Mouse (Mus musculus): ENCODE results near the gene Gm21863. TPM values are rescaled to one million over a fixed set of nuclear protein-coding genes. Genes with fewer than 3 reads are reported as not detected.
"Not testable (repeated sequence)": the region's sequence is repeated elsewhere in the genome, so short reads cannot be mapped to it uniquely, and the experiment has no call there.

Gm21863 gene
- not detected in 2 replicates for polyA plus RNA-seq (2012; rRNA removed)
- not detected in 2 replicates for polyA plus RNA-seq (2014; fragmentation: Nextera tagmentation; extraction: Ambion mirVana)

GRCm38 (mm10) chr12:19953869-19954555, at the start of gene Gm21863:
Gene Gm21863, plus strand, starts transcription at chr12:19954505.
- H3K4me2 ChIP-seq (ENCODE audit: low read depth); H3K9ac ChIP-seq (replicated peaks); H3K4me3 ChIP-seq (ENCODE audit: insufficient read depth in 1 of 2, low read depth in 2 of 2, low read length in 2 of 2); DNase-seq (ENCODE audit: low read depth in 3 of 3, low spot score in 3 of 3); H3K27me3 ChIP-seq (ENCODE audit: control insufficient read depth, insufficient read depth, low read length); H3K36me3 ChIP-seq (replicated peaks; ENCODE audit: control insufficient read depth, insufficient read depth, low read depth); H3K27ac ChIP-seq; H3K4me1 ChIP-seq (replicated peaks; ENCODE audit: control insufficient read depth in 2 of 2, insufficient read depth in 2 of 2, low read length in 1 of 2); ATAC-seq (ENCODE audit: insufficient read depth); H3K9me3 ChIP-seq (ENCODE audit: control insufficient read depth, low read length): not testable (repeated sequence)
- WGBS (ENCODE audit: insufficient replicate concordance), result 12% methylated on average over 55 of the region's 75 CpGs

DNA sequence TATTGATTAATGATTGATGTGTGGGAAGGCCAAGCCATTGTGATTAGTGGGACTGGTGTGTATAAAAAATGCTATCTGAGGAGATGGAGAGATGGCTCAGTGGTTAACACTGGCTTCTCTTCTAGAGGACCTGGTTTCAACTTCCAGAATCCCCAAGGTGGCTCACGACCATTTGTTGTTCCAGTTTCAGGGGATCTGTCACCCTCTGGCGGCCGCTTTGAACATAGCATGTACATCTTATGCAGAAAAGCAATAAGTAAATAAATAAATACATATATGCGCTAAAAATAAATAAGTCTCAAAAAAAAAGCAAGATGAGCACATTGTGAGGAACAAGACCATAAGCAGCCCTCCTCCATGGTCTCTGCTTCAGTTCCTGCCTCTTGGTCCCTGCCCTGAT, 26.3 kb upstream of the Gm21863 start:
- H3K9me3 ChIP-seq (ENCODE audit: control insufficient read depth, low read length); DNase-seq (ENCODE audit: low read depth in 3 of 3, low spot score in 3 of 3): not testable (repeated sequence)
- WGBS (ENCODE audit: insufficient replicate concordance), result 28% methylated on average over 4 of the region's 4 CpGs

More for the DNA sequence above, 26.3 kb upstream of the Gm21863 start:
- not testable (repeated sequence) for H3K4me1 ChIP-seq (replicated peaks; ENCODE audit: control insufficient read depth in 2 of 2, insufficient read depth in 2 of 2, low read length in 1 of 2); H3K9ac ChIP-seq (replicated peaks); H3K27me3 ChIP-seq (ENCODE audit: control insufficient read depth, insufficient read depth, low read length); H3K4me3 ChIP-seq (ENCODE audit: insufficient read depth in 1 of 2, low read depth in 2 of 2, low read length in 2 of 2); H3K36me3 ChIP-seq (replicated peaks; ENCODE audit: control insufficient read depth, insufficient read depth, low read depth); H3K4me2 ChIP-seq (ENCODE audit: low read depth); ATAC-seq (ENCODE audit: insufficient read depth); H3K27ac ChIP-seq
- 0 out of 2 replicates have a peak, but pooled peaks have one; percentile 8 for TF ChIP-seq CTCF (IDR thresholded peaks at IDR 0.05; ENCODE audit: low read depth)
